Mouse (Mus musculus) embryonic facial prominence, embryonic 14.5 days (tissue): ENCODE data around the gene Tmem165. TPM values are rescaled to one million over a fixed set of nuclear protein-coding genes. Genes with fewer than 3 reads are reported as not detected.

Experiments used
- ATAC-seq: fragments of 200-750 bp; cut with Nextera tagmentation; 2 replicates; pipeline ENCODE4 v1.8.0; 2017; ENCODE audit warnings: low read depth, moderate number of reproducible peaks, moderate TSS enrichment
- DNase-seq: peaks from one replicate; pipeline ENCODE4 v3.0.0-alpha.2; 2015; ENCODE audit warnings: low spot score
- H3K27ac ChIP-seq: fragments of 300-500 bp; sonication (generic); replicated peaks from 2 replicates; pipeline ENCODE4 v1.5.1; 2014; ENCODE audit warnings: low read depth, mild to moderate bottlenecking, low read length, moderate library complexity
- H3K27me3 ChIP-seq: fragments of 300-500 bp; sonication (generic); replicated peaks from 2 replicates; pipeline ENCODE4 v1.6.1; 2014; ENCODE audit warnings: low read length; ENCODE audit not compliant: control insufficient read depth, insufficient read depth
- H3K36me3 ChIP-seq: fragments of 300-500 bp; sonication (generic); 2 replicates; pipeline ENCODE4 v1.6.1; 2014; ENCODE audit warnings: low read length, mixed read lengths; ENCODE audit not compliant: control insufficient read depth, insufficient read depth
- H3K4me1 ChIP-seq: fragments of 300-500 bp; sonication (generic); 2 replicates; pipeline ENCODE4 v1.6.1; 2014; ENCODE audit warnings: antibody characterized with exemption, low read length; ENCODE audit not compliant: control insufficient read depth, insufficient read depth
- H3K4me2 ChIP-seq: fragments of 300-500 bp; sonication (generic); 2 replicates; pipeline ENCODE4 v1.6.1; 2014; ENCODE audit warnings: low read depth, mild to moderate bottlenecking, low read length, moderate library complexity, mixed read lengths
- H3K4me3 ChIP-seq: fragments of 300-500 bp; sonication (generic); 2 replicates; pipeline ENCODE4 v1.5.1; 2014; ENCODE audit warnings: low read depth, mild to moderate bottlenecking, low read length
- H3K9ac ChIP-seq: fragments of 300-500 bp; sonication (generic); 2 replicates; pipeline ENCODE4 v1.6.1; 2014; ENCODE audit warnings: low read depth, mild to moderate bottlenecking, low read length, moderate library complexity, mixed read lengths
- H3K9me3 ChIP-seq: fragments of 300-500 bp; sonication (generic); 2 replicates; pipeline ENCODE4 v1.6.1; 2016; ENCODE audit warnings: low read length; ENCODE audit not compliant: control insufficient read depth
- WGBS: fragments of 180-500 bp; shearing (Covaris S2); extraction: QIAGEN DNeasy Blood & Tissue Kit; methylation state at CpG from one replicate; pipeline ENCODE4 v1.1.7; 2014; 5-methylcytosine and 5-hydroxymethylcytosine counted together
- polyA plus RNA-seq: library from polyadenylated mRNA; unstranded; fragments of >200 nt; fragmentation: Nextera tagmentation; extraction: Ambion mirVana; gene quantifications from 2 replicates; pipeline ENCODE4 v1.2.1, GENCODE M21; 2014

The Tmem165 gene
- polyA plus RNA-seq, 1 experiment from 2014 or later = 126 TPM

GRCm38 (mm10) chr5:76177664-76178063 is 6.0 kb upstream of the Tmem165 start:
- H3K27ac ChIP-seq = no peak overlapping the region
- no peak overlapping the region for H3K4me3 ChIP-seq
- H3K4me2 ChIP-seq = no peak overlapping the region
- H3K9me3 ChIP-seq = no peaks in the 10 kb centered on the region
- ATAC-seq (no peak), DNase-seq (no peak)
- H3K9ac ChIP-seq = no peak overlapping the region
- no peaks in the 10 kb centered on the region for H3K27me3 ChIP-seq
- peaks cover 10% of the 10 kb centered on the region for H3K4me1 ChIP-seq
- H3K36me3 ChIP-seq = no peaks in the 10 kb centered on the region
- 78% methylated on average over 7 of the region's 7 CpGs for WGBS

- H3K36me3 ChIP-seq = no peaks in the 10 kb centered on the region
- no peak for ATAC-seq
- 94% methylated on average over 5 of the region's 5 CpGs for WGBS
Observed at GRCm38 (mm10) chr5:76179171-76179570, 4.5 kb upstream of the Tmem165 start.

GRCm38 (mm10) chr5:76179791-76180190 is 3.9 kb upstream of the Tmem165 start:
- Histone ChIP-seq H3K27me3 (no peaks in the 10 kb centered on the region), H3K36me3 (no peaks in the 10 kb centered on the region), H3K4me1 (peaks cover 14% of the 10 kb centered on the region), H3K4me3 (no peak overlapping the region), H3K9ac (no peak overlapping the region), H3K4me2 (no peak overlapping the region), H3K9me3 (no peaks in the 10 kb centered on the region), H3K27ac (no peak overlapping the region)
- WGBS = 88% methylated on average over 5 of the region's 5 CpGs
- no peak for DNase-seq
- no peak for ATAC-seq

More at GRCm38 (mm10) chr5:76179171-76179570, 4.5 kb upstream of the Tmem165 start:
- Histone ChIP-seq H3K9ac (no peak overlapping the region), H3K4me1 (peaks cover 14% of the 10 kb centered on the region), H3K27ac (no peak overlapping the region), H3K4me2 (no peak overlapping the region), H3K9me3 (no peaks in the 10 kb centered on the region), H3K4me3 (no peak overlapping the region), H3K27me3 (no peaks in the 10 kb centered on the region)
- no peak for DNase-seq

- Histone ChIP-seq H3K27ac (peak overlapping the region; percentile 67), H3K9ac (no peak overlapping the region), H3K4me1 (peaks cover 27% of the 10 kb centered on the region), H3K4me3 (no peak overlapping the region), H3K4me2 (peak overlapping the region; percentile 61), H3K36me3 (peaks cover 7% of the 10 kb centered on the region; the same call in 1 of the 2 replicates), H3K27me3 (no peaks in the 10 kb centered on the region), H3K9me3 (no peaks in the 10 kb centered on the region)
- 35% methylated on average over 3 of the region's 3 CpGs for whole genome bisulfite sequencing
- ATAC-seq = no peak
- peak; percentile 49 for DNase-seq
Observed at GRCm38 (mm10) chr5:76182326-76182725, 1.4 kb upstream of the Tmem165 start.

- WGBS = 36% methylated on average over 17 of the region's 17 CpGs
- H3K9me3 ChIP-seq = no peaks in the 10 kb centered on the region
- peak overlapping the region; percentile 94 for H3K4me3 ChIP-seq
- H3K27me3 ChIP-seq = no peaks in the 10 kb centered on the region
- ATAC-seq (no peak; the same call in 1 of the 2 replicates), DNase-seq (no peak)
- peaks cover 27% of the 10 kb centered on the region for H3K4me1 ChIP-seq
- peaks cover 7% of the 10 kb centered on the region; the same call in 1 of the 2 replicates for H3K36me3 ChIP-seq
- H3K9ac ChIP-seq = peak overlapping the region; percentile 95
- H3K27ac ChIP-seq = peak overlapping the region; percentile 97
- peak overlapping the region; percentile 61 for H3K4me2 ChIP-seq
Observed at GRCm38 (mm10) chr5:76183043-76183749, 484 bp upstream of the Tmem165 start.

GRCm38 (mm10) chr5:76184286-76185080 is 803 bp downstream of the Tmem165 start:
- H3K27me3 ChIP-seq = no peaks in the 10 kb centered on the region
- peak; percentile 86 for DNase-seq
- peak; percentile 86 for ATAC-seq
- H3K9me3 ChIP-seq = no peaks in the 10 kb centered on the region
- peak overlapping the region; percentile 95 for H3K9ac ChIP-seq
- peak overlapping the region; percentile 97 for H3K27ac ChIP-seq
- H3K4me1 ChIP-seq = peaks cover 27% of the 10 kb centered on the region
- peaks cover 7% of the 10 kb centered on the region; the same call in 1 of the 2 replicates for H3K36me3 ChIP-seq
- H3K4me3 ChIP-seq = peak overlapping the region; percentile 94
- 10% methylated on average over 12 of the region's 38 CpGs for WGBS
- peak overlapping the region; percentile 61 for H3K4me2 ChIP-seq

GRCm38 (mm10) chr5:76187885-76188284 is 4.2 kb downstream of the Tmem165 start:
- Histone ChIP-seq H3K4me2 (no peak overlapping the region), H3K4me3 (no peak overlapping the region), H3K4me1 (peaks cover 21% of the 10 kb centered on the region), H3K9ac (no peak overlapping the region), H3K36me3 (peaks cover 13% of the 10 kb centered on the region), H3K27me3 (no peaks in the 10 kb centered on the region), H3K9me3 (no peaks in the 10 kb centered on the region), H3K27ac (no peak overlapping the region)
- DNase-seq (no peak), ATAC-seq (no peak)
- 88% methylated on average over 5 of the region's 5 CpGs for WGBS

- Histone ChIP-seq H3K9ac (no peak overlapping the region), H3K36me3 (peaks cover 13% of the 10 kb centered on the region), H3K4me2 (no peak overlapping the region), H3K27ac (no peak overlapping the region), H3K9me3 (no peaks in the 10 kb centered on the region), H3K4me3 (no peak overlapping the region), H3K27me3 (no peaks in the 10 kb centered on the region), H3K4me1 (peaks cover 10% of the 10 kb centered on the region)
- 88% methylated on average over 4 of the region's 4 CpGs for WGBS
- ATAC-seq = no peak
- no peak for DNase-seq
Observed at GRCm38 (mm10) chr5:76190609-76191008, 6.9 kb downstream of the Tmem165 start.
